Mouse (Mus musculus): ENCODE measurements around the gene Pttg1ip.

DNA sequence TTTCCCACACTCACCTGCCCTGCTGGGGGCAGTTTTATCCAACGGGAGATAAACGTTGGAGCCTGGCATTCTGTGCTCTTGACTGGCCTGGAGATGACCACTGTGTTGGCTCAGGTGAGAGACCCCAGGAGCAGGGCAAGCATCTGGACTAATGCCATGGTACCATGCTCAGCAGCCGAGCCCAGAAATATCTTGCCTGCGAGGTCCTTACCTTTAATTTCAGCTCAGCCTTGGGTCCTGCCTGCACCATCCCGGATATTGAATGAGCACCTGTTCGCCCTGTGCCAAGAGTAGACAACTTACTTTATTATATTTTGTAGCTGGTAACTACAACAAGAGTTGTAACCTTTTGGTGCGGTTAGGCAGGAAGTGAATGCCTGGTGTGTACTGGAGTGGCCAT, 25.3 kb downstream of the Pttg1ip start:
- TF ChIP-seq CTCF (IDR thresholded peaks at IDR 0.05; ENCODE audit: insufficient read depth, low read length) (no peak), POLR2A (IDR thresholded peaks at IDR 0.05; ENCODE audit: borderline replicate concordance, extremely low read depth, low read depth, low read length) (no peak)

Data from lung, adult 2 months (tissue).